Mouse (Mus musculus) T-helper 17 cell (primary cell): ENCODE data around the gene Csf3.

ENCODE experiments used
- in situ Hi-C, 2 experiments: fragments of 300-600 bp; cut with MboI, MseI; formaldehyde crosslinking; loops; 1 replicate in 1 of 2; 2 replicates in 1 of 2; pipeline ENCODE4 v1.15.1; 2025; ENCODE audit warnings: high pct_unique_total_duplicates in 2 of 2

Csf3 gene

GRCm38 (mm10) chr11:98729119-98729588 lies 28.1 kb downstream of the Csf3 start, which contains the start of gene Med24:
TSS of gene Med24 (minus strand) at chr11:98729435.
- in situ Hi-C loops, result loop anchor here in 1 of 2 experiments (25.0 kb wide), 1 partner anchor 867 kb away; no protein-coding TSS in a partner anchor

DNA sequence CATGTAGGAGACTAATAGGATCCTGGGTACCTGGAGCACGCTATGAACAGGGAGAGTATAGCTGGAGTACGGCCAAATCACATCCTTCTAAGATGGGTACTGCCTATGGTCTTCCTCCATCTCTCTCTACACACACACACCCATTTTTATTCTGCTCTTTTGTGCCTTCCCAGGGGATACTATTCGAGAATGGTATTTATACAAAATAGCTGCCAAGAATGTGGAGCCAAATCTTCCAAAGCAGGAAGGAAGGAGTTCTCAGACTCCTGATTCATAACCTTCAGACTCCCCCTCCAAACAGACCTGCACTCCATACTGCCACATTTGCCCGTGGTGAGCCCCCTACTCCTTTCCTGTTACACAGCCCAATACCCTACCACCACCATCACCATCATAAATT lies 29.7 kb downstream of the Csf3 start:
- in situ Hi-C loops, result loop anchor here (10.0 to 25.0 kb wide), 2 partner anchors 54 to 868 kb away; no protein-coding TSS in a partner anchor

DNA sequence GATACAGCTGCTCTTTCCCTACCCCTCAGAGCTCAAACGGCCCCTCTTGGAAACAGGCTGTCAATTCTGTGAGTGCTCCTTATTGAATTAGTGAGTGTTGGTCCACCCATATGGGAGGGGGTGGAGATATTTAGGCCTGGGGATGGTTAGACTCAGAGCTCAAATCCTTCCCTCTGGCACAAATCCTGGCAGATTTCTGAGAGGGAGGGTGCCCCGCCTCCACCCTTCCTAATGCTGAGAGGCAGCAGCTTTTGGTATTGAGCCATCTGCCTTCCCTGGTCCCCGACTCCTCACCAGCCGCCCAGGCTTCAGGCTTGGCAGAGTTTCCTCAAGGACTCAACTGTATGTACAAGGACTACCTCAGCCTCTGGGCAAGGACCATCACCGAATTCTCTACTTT lies 30.1 kb downstream of the Csf3 start:
- in situ Hi-C loops, result loop anchor here (10.0 to 25.0 kb wide), 2 partner anchors 54 to 869 kb away; no protein-coding TSS in a partner anchor

GRCm38 (mm10) chr11:98734020-98734419 lies 33.0 kb downstream of the Csf3 start:
- in situ Hi-C loops, result loop anchor here (10.0 to 25.0 kb wide), 2 partner anchors 51 to 872 kb away; no protein-coding TSS in a partner anchor

- in situ Hi-C loops, result loop anchor here (10.0 to 25.0 kb wide), 2 partner anchors 50 to 873 kb away; no protein-coding TSS in a partner anchor
Measured at GRCm38 (mm10) chr11:98735111-98735510, 34.0 kb downstream of the Csf3 start.

- in situ Hi-C loops, result loop anchor here (10.0 to 25.0 kb wide), 2 partner anchors 49 to 874 kb away; no protein-coding TSS in a partner anchor
Measured at GRCm38 (mm10) chr11:98736176-98736575, 35.1 kb downstream of the Csf3 start.

DNA sequence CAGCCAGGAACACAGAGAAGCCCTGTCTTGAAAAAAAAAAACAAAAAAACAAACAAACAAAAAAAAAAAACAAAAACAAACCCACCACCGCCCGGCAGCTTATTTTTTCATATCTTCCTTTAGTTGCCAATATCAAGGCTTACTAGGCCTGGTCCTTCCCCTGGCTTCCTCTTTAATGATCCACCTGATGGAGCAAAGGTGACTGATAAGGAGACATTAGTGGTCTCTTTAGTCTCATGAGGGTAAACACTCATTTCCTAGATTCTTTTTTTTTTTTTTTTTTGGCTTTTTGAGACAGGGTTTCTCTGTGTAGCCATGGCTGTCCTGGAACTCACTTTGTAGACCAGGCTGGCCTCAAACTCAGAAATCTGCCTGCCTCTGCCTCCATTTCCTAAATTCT lies 36.2 kb downstream of the Csf3 start:
- in situ Hi-C loops, result loop anchor here (10.0 to 25.0 kb wide), 2 partner anchors 48 to 875 kb away; no protein-coding TSS in a partner anchor

- in situ Hi-C loops, result loop anchor here (10.0 to 25.0 kb wide), 2 partner anchors 46 to 876 kb away; no protein-coding TSS in a partner anchor
Measured at GRCm38 (mm10) chr11:98738428-98738911, 37.4 kb downstream of the Csf3 start.

GRCm38 (mm10) chr11:98738925-98739324 lies 37.9 kb downstream of the Csf3 start:
- in situ Hi-C loops, result loop anchor here (10.0 to 25.0 kb wide), 2 partner anchors 46 to 877 kb away; no protein-coding TSS in a partner anchor

DNA sequence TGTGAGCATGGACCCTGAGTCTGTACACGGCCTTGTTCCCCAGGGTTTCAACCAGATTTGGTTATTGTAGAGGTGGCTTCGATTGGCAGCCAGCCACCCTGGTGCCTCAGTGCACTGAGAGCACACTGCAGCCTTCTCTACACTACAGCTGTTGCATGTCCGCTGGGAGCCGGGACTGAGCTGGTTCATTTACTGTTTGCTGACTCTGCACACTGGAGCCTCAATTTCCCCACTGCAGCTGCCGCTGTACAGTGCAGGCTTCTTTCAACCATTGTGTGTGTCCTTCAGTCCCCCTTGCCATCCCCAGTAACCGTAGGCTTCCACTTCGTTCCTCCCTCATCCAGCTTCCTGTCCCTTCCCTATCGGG lies 38.9 kb downstream of the Csf3 start:
- in situ Hi-C loops, result loop anchor here in 1 of 2 experiments (5.0 to 25.0 kb wide), 2 partner anchors 47 to 878 kb away; no protein-coding TSS in a partner anchor

DNA sequence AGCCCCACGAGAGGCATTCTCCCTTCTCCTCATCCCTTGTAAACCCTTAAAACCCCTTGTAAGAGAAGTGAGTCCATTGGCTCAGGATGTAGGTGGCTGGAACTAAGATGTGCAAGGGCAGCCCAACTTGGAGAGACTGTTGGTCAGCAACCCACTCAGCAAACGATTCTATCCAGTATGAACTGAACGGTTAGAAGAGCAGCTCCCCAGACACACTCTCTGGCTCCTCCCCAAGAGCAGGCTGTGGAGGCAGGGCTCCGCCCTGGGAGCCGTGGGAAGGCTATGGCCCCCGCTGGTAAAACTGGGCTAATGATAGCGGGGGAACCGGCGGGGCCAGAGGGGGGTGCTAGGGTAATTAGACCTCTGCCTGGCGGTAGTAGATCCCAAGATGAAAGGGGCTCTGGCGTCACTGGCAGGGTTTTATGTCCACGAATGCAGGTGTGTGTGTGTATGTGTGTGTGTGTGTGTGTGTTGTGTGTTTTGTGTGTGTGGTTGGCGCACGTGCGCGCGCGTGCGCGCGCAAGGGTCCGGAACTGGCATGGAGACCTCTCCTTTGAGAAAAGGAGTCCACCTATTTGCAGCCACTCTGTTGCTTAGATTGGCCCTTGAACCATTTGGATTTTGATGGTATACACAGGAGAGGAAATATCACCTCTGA lies 39.5 kb downstream of the Csf3 start, which contains the start of gene Thra:
Gene Thra, plus strand, starts transcription at position 246 of the 658 bp plus-strand sequence.
- in situ Hi-C loops, result loop anchor here in 1 of 2 experiments (5.0 to 25.0 kb wide), 2 partner anchors 47 to 878 kb away; no protein-coding TSS in a partner anchor

GRCm38 (mm10) chr11:98741051-98741620 lies 40.1 kb downstream of the Csf3 start:
- in situ Hi-C loops, result loop anchor here in 1 of 2 experiments (5.0 to 25.0 kb wide), 2 partner anchors 46 to 879 kb away; no protein-coding TSS in a partner anchor

DNA sequence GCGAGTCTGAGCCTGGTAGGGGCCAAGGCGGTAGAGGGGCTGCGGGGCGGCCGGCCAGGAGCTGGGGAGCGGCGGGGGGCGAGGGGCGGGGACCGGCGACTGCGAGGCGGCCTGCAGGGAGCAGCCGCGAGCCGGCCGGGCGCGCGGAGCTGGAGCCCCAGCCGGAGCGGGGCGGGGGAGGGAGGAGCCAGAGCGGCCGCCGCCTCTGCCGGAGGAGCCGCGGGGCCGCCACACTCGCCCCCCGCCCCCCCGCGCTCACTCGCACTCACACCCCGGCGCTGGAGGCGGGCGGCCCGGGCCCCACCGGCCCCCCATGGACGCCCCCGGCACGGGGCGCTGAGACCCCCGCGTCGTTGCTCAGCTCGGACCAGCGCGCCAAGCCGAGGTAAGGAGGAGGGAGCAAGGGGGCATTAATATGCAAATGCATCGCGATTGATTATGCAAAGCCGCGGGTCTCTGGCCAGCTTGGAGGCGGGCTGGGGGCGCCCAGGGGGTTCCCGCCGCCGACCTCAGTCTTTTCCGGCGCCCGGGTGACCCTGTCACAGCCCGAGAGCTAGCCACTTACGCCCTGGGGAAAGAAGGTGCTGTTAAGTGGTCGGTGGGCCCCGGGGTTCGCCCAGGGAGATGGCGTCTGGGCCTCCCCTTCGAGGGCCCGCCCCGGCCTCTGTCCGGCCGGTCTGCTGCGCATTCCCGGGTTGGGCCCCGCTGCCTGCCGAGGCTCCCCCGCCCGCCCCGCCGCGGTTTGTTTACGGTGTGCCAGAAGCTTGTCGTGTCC lies 40.7 kb downstream of the Csf3 start:
- in situ Hi-C loops, result loop anchor here in 1 of 2 experiments (5.0 to 25.0 kb wide), 2 partner anchors 45 to 880 kb away; no protein-coding TSS in a partner anchor

DNA sequence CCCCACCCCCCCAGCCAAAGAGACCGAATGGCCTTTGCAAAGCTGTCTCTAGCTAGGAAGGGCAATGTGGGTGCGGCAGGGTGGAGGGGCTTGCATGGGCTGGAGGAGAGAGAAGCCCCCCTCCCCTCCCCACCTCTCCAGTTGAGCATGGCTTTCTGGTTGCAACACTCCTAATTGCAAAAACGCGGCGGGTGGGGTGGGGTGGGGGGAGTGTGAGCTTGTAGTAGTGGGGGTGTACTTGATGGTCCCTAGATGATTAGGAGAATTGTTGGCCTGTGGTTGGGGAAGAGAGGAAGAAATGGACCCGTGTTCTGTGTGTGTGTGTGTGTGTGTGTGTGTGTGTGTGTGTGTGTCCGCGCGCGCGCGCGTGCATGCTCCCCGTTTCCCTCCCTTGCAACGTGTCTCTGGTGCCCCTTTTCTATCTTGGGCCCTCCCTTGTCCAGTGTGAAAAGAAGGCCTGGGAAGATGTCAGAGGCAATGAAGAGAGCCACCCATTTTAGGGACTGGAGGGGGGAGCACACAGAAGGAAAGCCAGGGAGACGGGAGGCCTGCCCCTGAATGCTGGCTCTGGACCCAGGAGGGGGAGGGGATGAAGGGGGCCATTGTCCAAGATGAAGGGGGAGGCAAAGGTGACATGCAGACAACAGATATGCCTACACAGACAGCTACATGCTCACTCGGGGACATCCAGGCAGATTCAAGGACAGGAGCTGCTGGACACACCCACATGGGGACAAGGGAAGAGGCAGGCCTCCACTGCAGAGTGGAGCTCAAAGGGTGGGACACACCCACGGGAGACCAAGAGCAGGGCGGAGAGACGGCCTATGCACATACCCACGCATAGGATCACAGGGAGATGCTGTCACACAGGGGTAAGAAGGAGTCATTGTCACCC lies 41.6 kb downstream of the Csf3 start:
- in situ Hi-C loops, result loop anchor here in 1 of 2 experiments (5.0 to 25.0 kb wide), 2 partner anchors 45 to 880 kb away; no protein-coding TSS in a partner anchor

GRCm38 (mm10) chr11:98743655-98744345 lies 42.7 kb downstream of the Csf3 start:
- in situ Hi-C loops, result loop anchor here in 1 of 2 experiments (5.0 to 25.0 kb wide), 2 partner anchors 44 to 881 kb away; no protein-coding TSS in a partner anchor

GRCm38 (mm10) chr11:98744456-98745019 lies 43.5 kb downstream of the Csf3 start:
- in situ Hi-C loops, result loop anchor here in 1 of 2 experiments (5.0 to 25.0 kb wide), 2 partner anchors 43 to 882 kb away; no protein-coding TSS in a partner anchor

DNA sequence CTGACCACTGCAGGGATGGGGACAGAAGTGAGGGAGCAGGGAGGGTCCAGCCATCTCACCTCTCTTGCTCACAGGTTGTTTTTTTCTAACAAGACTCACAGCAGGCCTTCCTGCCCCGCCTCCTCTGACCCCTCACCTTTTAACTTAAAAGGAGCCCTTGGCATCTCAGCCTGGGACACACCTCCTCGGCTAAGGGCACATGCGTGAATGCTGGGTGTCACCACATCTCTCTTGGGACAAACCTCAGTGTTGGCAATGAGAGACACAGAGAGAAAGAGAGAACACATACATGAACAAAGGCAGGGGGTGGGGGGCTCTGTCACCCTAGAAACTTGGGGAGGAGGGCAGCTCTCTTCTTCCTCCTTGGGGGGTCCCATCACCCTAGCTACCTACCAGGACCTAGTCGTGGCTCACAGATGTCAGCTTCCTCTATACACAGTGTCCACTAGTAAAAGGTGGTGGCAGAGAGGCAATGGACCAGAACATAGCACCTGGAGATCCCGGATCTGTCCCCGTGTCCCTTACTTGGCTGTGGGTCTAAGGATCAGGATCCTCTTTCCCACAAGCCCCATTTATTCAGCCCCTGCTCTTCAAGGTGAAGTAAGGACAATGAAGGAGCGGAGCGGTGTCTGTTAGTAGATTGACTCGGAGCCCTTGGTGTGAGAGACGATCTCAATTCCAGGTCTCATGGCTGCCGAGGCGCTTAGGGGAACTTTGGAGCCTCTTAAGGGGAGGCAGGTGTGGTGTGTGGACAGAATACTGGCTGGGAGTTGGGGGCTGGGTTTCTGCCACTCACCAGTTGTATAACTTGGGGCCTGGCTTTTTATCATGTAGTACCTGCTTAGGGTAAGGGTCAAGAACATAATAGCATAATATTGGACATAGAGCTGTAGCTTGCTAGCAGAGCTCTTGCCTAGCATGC lies 45.1 kb downstream of the Csf3 start:
- in situ Hi-C loops, result loop anchor here in 1 of 2 experiments (25.0 kb wide), 1 partner anchor 884 kb away; no protein-coding TSS in a partner anchor
